Mouse (Mus musculus): ENCODE results near the gene Nckap1l.

Nckap1l gene

GRCm38 (mm10) chr15:103539259-103539658 is 85.7 kb downstream of the Nckap1l start:
- DNase-seq (ENCODE audit: low spot score) = no peak

- DNase-seq (ENCODE audit: low spot score) = no peak
These were observed 87.1 kb downstream of the Nckap1l start for GRCm38 (mm10) chr15:103540646-103541045.

GRCm38 (mm10) chr15:103542526-103542925 is 88.9 kb downstream of the Nckap1l start:
- no peak for DNase-seq (ENCODE audit: low spot score)

DNA sequence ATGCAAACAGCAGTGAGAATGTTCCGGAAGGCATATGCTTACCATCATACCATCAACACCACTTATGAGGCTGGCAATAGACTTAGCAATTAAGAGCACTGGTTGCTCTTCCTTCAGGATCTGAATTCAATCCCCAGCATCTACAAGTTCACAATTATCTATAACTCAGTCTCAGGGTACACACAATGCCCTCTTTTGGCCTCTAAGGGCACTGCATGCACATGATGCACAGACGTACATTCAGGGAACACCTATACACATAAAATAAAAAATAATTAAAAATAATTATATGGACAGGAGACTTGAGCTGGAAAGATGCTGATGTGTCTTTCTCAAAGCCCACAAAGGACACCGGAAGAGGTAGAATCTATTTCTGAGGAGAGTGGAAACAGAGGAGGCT is 94.4 kb downstream of the Nckap1l start:
- DNase-seq (ENCODE audit: low spot score) = no peak

Data from left cerebral cortex, adult 11 months (tissue).